Mouse (Mus musculus) left cerebral cortex, postnatal 4 days (tissue): ENCODE results near the gene Ulbp1. TPM values are rescaled to one million over a fixed set of nuclear protein-coding genes. Genes with fewer than 3 reads are reported as not detected.
"Not testable (repeated sequence)": the region's sequence is repeated elsewhere in the genome, so short reads cannot be mapped to it uniquely, and the experiment has no call there.

Source experiments
- DNase-seq: peaks from one replicate; pipeline ENCODE4 v3.0.0-alpha.2; 2022
- intact Hi-C: fragments of 180-260 bp; cut with DNase I; formaldehyde crosslinking; loops from one replicate; pipeline ENCODE4 v1.15.1; 2025
- total RNA-seq, 2 experiments: library from RNA; stranded (reverse); gene quantifications; 2 replicates each; pipeline ENCODE4 v1.2.3; 2021

Gene Ulbp1
- total RNA-seq: 1 to 10 TPM; 3.3 to 4.4 TPM

GRCm38 (mm10) chr10:7473197-7473889, at the start of gene Ulbp1:
TSS of gene Ulbp1 (minus strand) at chr10:7473638.
- intact Hi-C loops: no loop called here
- DNase-seq: peak; percentile 50

- intact Hi-C loops, DNase-seq: not testable (repeated sequence)
Measured at GRCm38 (mm10) chr10:7498180-7498579, 24.7 kb upstream of the Ulbp1 start.

DNA sequence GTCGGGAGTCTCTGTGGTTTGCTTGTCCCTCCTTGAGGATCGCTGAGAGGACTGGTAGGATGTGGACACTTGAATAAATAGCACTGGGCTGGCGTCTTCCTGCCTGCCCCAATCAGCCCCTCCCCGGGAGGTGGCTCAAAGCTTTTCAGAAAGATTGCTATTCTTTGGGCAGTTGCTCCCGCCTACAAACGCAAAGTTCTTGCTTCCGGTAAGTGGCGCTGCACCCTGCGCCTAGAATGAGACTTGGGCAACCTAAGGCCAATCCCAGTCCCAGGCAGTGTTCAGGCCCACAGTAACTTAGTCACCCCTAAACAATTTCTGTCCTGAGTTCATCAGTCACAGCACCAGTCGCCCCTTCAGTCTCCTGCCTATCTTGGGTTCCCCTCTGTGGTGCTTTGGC, 18.9 kb upstream of the Ulbp1 start:
- DNase-seq, intact Hi-C loops: not testable (repeated sequence)

GRCm38 (mm10) chr10:7483650-7484049, 10.2 kb upstream of the Ulbp1 start:
- DNase-seq: no peak
- intact Hi-C loops: no loop called here

DNA sequence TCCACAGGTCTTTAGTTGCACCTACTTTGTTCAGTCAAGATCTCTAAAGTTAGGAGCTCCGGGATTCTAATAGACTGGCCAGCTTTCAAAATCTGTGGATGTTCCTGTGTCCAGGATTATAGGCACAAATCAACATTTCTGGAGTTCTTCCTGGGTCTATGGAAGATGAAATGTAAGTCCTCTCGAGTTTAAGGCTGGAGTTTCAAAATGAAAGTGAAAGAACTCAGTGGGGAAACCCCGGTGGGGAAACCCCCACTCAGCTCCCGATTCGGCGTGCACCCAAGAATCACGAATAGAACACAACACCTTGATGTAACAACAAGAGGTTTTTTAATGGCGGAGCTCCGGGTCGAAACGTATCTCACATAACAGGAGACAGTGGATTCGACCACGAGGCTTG, 787 bp upstream of the Ulbp1 start:
- intact Hi-C loops, DNase-seq: not testable (repeated sequence)

- intact Hi-C loops: no loop called here
- no peak for DNase-seq
Measured at GRCm38 (mm10) chr10:7471664-7472063, 1.8 kb downstream of the Ulbp1 start.

DNA sequence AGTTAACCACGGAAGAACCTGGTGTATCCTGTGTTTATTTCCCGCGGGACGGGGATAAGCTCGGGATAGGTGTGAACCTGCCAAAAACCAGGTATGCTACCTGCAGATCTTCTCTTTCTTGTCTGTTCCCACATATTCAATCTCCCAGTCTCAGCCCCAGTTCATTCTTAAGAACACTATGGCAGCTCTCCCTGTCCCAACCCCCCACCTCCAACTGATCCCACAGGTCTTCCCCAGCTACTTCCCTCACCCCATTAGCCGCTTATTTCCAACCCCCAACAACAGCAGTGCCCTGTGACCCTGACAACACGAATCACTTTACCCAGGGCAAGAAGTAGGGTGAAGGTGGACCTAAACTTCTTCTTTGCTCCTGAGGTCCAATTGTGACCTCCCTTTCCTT, 3.0 kb downstream of the Ulbp1 start:
- DNase-seq: no peak
- intact Hi-C loops: no loop called here

DNA sequence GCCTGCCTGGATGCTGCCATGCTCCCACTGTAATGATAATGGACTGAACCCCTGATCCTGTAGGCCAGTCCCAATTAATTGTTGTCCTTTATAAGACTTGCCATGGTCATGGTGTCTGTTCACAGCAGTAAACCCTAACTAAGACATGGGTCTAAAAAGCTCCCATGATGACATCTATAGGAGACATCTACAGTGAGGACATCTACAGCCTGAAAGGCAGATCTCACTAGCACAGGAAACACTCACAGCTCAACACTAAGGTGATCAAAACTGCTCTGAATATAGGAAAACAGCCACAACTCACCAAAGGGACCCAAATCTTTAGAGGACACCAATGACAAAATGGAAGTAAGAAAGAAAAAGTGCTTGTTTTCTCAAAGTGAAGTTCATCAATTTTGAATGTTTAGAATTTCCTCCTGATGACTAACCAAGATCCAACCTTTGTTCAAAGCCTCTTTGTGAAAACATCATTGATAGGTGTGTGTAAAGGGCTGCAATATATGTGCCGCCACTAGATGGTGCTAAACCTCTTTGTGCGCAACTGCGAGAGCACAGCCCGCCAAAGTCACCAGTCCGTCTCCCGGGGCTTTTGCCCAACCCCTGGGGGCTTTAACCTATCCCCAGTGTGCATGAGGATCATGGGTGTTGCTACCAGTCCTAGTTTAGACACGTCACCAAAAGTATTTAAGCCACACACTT, 3.6 kb downstream of the Ulbp1 start:
- DNase-seq: peak; percentile 60
- intact Hi-C loops: not testable (repeated sequence)

DNA sequence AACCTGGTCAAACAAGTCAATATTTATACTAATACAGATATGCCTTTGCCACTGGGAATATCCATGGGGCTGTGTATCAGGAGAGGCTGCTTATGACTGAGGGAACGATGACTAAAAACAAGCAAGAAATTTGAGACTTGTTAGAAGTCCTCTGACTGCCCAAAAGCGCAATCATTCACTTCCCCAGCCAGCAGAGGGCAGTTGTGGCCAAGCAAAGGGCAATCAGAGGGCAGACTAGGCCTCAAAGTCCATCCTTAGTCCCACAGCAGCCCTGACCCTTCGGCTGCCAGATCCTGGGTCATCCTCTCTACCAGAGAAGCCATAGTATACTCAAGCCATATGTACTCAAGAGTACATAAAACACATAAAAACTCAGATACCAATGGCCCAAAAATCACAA, 11.4 kb downstream of the Ulbp1 start:
- intact Hi-C loops: no loop called here
- DNase-seq: no peak

GRCm38 (mm10) chr10:7438928-7439327, 34.5 kb downstream of the Ulbp1 start:
- DNase-seq: no peak
- intact Hi-C loops: no loop called here

GRCm38 (mm10) chr10:7393143-7394035, 80.0 kb downstream of the Ulbp1 start:
- no peak for DNase-seq
- intact Hi-C loops: no loop called here

GRCm38 (mm10) chr10:7391935-7392930, 81.2 kb downstream of the Ulbp1 start:
- no peak for DNase-seq
- intact Hi-C loops: no loop called here

DNA sequence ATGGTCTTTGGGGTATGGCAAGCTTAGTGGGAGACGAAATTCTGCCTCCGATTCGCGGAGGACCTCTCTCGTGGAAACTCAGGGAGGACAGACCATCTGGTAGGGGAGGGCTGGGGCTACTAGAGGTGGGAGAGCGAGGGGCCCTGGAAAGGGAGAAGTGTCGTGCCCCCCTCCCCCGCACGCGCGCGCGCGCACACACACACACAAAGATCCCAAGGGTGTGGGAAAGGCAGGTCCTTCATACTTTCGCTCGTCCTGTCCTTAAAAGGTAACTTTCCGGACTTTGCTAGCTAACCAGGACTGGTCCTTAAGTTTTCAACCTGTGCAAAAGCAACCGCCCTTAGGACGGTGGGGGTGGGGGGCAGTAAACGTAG, 81.9 kb downstream of the Ulbp1 start:
- no peak for DNase-seq
- intact Hi-C loops: no loop called here

DNA sequence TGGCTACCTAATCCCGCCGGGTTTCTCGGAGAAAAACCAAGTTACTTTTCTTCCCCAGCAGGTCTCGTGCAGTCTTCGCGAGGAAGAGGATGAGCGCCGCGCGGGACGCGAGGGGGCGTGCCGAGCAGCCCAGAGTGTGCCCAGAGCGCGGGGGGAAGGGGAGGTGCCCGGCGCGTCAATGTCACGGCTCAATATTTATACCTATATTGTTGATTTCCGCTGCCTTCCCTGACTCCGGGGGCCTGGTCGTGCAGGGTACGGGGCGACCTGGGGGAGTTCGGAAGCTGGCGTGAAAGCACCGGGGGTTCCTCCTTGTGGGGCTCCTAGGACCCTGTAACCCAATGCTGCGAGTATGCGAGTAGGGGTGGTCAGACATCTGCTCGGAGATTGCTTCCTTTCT, 82.3 kb downstream of the Ulbp1 start:
- DNase-seq: no peak
- intact Hi-C loops: no loop called here

Other genes with a start within 250 kb of the Ulbp1 start
- 10 to 100 TPM; 74.0 to 83.9 TPM for gene Lrp11, start 116.2 kb upstream of the Ulbp1 start, total RNA-seq
- gene Nup43, start 193.9 kb upstream of the Ulbp1 start, total RNA-seq: 10 to 100 TPM; 12.6 to 14.7 TPM
- 10 to 100 TPM; 92.1 to 99.3 TPM for gene Pcmt1, start 207.5 kb upstream of the Ulbp1 start, total RNA-seq
- 10 to 100 TPM; 66.7 to 67.4 TPM for gene Lats1, start 207.6 kb upstream of the Ulbp1 start, total RNA-seq